Mouse (Mus musculus) lung, postnatal 0 days (tissue): ENCODE measurements at regions not wholly inside any gene's neighbourhood (a gene's known extent, or its start where the extent isn't known, plus 50 kb on each side); places are given as distances from the start of the nearest gene placed in this dataset.

Experiments
- CTCF ChIP-seq: IDR thresholded peaks from 2 replicates; pipeline ENCODE4 v1.5.1; 2016; ENCODE audit warnings: antibody characterized with exemption, mild to moderate bottlenecking
- EP300 ChIP-seq: IDR thresholded peaks from 2 replicates; pipeline ENCODE4 v1.6.1; 2016; ENCODE audit warnings: antibody characterized with exemption, mild to moderate bottlenecking, control low read depth

GRCm38 (mm10) chr5:64505227-64505834, 297.9 kb upstream of the Klf3 start:
- no peak for TF ChIP-seq CTCF
- TF ChIP-seq EP300 = no peak; the same call in 1 of the 2 replicates
